Mouse (Mus musculus) thymus, adult 2 months (tissue): Measurements from ENCODE around the gene Eefsec.

Source experiments
- CTCF ChIP-seq: fragments of 200-500 bp; IDR thresholded peaks from 2 replicates; pipeline ENCODE4 v1.5.1; 2012; ENCODE audit warnings: mild to moderate bottlenecking, control low read depth, low read length, moderate library complexity, borderline replicate concordance; ENCODE audit not compliant: control insufficient read depth, poor library complexity, insufficient read depth; ENCODE audit errors: extremely low read depth
- POLR2A ChIP-seq: fragments of 200-500 bp; IDR thresholded peaks from 2 replicates; pipeline ENCODE4 v1.6.1; 2012; ENCODE audit warnings: mild to moderate bottlenecking, low read length, control low read depth, moderate library complexity; ENCODE audit not compliant: control insufficient read depth, poor library complexity, insufficient read depth; ENCODE audit errors: extremely low read depth

DNA sequence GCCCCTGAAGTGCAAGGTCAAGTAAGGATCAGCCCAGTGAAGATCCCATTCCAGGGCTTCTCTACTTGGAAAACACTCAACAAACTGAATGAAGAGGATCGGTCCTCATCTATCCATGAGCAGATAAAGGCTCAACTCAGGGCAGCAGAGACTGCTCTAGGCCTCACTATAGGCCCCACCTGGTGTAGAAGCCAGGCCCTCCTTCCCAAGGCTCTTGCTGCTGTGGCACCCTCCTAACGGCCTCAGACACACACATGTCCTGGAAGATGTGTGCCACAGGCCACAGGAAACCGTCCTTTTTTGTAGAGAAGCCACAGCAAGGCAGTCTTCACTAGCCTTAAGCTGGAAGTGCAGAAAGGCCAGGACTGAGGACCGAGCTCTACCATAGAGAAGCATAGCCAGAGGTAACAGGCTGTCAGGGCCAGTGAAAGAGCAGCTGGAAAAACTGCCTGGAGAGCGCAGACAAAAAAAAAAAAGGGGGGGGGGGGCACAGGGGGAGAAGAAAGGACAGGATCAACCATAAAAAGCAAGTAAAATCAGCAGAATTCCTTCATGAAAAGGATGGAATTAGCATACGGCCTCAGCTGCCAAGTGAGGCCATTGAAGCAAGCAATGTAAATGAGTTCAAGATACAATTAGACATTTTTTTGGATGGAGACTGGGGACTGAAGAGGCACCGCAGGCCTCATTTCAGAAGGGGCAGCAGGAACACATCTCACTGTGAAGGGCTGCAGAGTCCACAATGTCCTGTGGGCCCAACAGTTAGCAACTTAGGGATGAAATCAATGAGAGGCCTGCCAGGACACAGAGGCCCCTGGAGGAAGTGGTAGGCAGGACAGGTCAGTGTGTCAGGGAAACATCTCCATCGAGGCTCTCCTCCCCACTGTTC is 58.3 kb downstream of the Eefsec start:
- no peak for TF ChIP-seq CTCF
- no peak for TF ChIP-seq POLR2A
